Mouse (Mus musculus) heart, postnatal 0 days (tissue): ENCODE results near the gene Prkca.

Source experiments
- CTCF ChIP-seq: IDR thresholded peaks from 2 replicates; pipeline ENCODE4 v1.5.1; 2016; ENCODE audit warnings: antibody characterized with exemption, control low read depth, low read depth
- EP300 ChIP-seq: IDR thresholded peaks from 2 replicates; pipeline ENCODE4 v1.6.1; 2016; ENCODE audit warnings: antibody characterized with exemption, low read depth

DNA sequence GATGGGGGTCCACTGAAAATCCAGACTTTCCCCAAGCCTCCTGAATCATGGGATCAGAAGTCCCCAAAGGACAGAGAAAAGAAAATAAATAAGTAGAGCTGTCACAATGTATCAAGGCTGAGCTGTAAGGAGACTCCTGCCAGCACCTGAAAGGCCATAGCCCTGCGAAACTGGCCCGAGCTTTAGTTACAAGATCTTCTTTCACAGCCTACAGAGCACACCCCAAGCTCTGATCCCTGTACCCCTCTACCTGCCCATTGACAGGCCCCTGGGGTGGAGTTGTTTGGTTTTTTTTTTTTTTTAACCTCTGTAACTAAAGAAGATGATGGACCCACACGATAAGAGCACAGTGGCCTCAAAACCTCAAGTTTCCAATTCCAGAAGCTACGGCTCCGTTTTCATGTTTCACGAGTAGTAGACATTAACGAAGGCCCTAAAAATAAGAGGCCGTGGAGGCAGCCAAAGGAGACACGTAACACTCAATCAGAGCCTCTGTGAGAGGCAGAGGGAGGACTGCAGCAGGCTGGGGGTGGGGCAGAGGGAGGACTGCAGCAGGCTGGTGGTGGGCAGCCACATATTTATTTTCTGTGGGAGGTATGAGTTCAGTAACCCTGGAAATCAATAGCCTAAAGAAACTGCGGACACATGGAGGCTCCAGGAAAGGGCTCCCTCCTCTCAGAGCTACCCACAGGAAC lies 41.8 kb downstream of the Prkca start:
- no peak for TF ChIP-seq EP300
- no peak for TF ChIP-seq CTCF
